Mouse (Mus musculus) cerebellum, adult 18-20 months (tissue): ENCODE measurements at regions not wholly inside any gene's neighbourhood (a gene's known extent, or its start where the extent isn't known, plus 50 kb on each side); places are given as distances from the start of the nearest gene placed in this dataset.

Source experiments
- DNase-seq, 2 experiments: peaks; one replicate each; pipeline ENCODE4 v3.0.0; 2021

GRCm38 (mm10) chr9:35328503-35328902 is 60.8 kb downstream of the Rpusd4 start:
- DNase-seq: no peak

- DNase-seq: peak in 1 of 2 experiments; percentile 35
Measured at GRCm38 (mm10) chr9:35330386-35330785, 62.7 kb downstream of the Rpusd4 start.

- peak; percentile 59 to 62 for DNase-seq
Measured at GRCm38 (mm10) chr9:35331241-35331680, 63.6 kb downstream of the Rpusd4 start.

DNA sequence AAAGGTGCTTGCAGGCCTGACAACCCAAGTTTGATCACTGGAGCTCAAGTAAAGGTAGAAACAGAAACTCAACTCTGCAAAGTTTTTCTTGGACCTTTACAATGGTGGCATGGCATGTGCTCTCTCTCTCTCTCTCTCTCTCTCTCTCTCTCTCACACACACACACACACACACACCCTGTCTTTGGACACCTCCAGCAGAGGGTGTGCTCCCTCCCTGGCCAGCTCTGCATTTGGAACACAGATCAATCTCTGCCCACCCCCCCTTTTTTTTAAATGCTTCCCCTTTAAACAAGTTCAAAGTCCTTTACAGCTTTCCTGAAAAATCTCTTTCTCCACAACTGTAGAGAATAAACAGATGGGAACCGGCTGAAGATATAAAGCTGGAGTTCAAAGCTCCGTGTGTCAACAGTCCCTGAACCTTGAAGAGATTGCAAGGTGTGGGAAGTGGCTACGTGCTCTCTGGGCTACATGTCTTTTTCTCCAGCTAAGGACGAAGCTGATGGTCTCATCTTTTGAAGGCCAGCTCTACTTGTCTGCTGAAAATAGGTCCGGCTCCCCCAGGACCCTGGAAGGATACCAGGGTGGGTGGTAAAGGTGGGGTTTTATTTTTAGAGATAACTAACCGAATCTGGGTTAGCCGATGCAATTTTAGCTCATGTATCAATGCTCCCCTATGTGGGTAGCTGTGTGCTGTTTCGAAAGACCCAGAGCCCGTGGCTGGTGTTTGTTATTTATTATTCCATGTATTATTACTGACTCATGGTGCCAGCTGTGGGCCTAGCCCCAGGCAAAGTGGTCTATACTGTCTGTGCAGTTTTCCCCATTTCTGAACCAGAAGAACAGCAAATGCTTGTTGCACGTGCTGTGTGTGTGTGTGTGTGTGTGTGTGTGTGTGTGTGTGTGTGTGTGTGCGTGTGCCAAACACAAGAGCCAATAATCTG is 65.3 kb downstream of the Rpusd4 start:
- no peak for DNase-seq

GRCm38 (mm10) chr9:35333631-35334005 is 66.0 kb downstream of the Rpusd4 start:
- DNase-seq: no peak

DNA sequence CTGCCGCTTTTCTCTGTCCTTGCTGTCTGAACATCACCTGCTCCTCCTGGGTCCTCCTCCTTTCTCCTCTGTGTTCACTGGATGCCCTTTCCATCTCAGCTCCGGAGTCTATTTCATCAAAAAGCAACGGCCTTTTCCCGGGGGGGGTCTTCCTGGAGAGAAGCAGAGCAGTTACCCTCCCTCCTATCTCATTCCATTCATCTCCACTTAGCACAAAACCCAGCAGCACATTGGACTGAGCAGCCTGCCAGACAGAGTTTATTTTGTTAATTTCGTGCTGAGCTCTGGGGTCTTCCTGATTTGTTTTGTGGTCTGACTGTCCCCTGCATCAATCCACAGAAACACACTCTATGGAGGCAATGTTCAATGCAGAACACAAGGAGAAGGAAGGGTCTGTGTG is 66.9 kb downstream of the Rpusd4 start:
- DNase-seq: no peak

DNA sequence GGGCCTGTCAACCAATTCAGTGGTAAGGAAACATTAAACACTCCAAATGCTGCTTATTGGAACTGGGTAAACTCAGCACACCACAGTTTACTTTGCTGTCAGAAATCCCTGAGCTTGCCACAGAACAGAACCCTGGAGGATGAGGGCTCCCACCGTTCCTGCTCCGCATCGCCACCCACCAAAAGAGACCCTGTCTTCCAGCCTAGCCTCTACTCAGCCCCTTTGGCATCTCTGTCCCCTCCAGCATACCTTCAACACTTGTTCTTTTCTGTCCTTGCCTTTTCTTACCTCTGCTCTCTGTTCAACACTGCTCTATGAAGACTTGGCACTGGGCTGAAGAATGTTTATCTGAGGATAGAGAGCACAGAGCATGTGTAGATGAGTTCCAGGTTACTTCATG is 67.5 kb downstream of the Rpusd4 start:
- peak in 1 of 2 experiments; percentile 50 for DNase-seq

DNA sequence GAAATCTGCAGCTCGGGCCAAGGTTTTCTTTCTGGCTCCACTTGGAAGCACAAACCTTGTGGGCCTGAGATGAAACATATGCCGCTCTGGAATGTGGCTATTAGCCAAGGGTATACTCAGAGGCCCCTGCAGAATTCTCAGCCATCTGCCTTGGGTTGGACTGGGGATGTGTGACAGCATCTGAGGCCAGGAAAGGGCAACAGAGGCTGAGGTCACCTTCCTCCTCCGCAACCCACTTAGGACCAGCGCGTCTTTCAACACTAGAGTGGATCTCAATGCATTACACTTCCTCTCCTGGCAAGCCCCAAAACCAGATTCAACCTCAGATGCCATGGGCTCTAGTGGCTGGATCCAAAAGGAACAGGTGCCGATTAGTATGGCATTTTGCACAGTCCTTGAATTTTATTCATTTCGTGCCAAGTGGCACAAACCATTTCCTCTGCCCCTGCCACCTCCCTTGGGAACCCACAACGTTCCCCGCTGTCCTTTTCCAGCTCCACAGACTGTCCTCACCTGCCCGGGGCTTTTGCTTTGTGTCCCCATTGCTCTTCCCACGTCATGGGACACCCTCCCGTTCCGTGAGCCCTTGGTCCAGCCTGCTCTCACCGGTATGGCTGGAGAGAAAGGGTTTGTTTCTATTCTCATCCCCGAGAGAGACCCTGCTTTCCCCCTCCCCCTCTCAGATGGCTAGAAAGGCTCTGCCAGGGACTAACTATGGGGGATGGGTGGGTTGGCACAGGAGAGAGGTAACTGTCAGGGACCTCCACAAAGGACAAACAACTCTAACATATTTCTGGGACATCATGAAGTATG is 68.4 kb downstream of the Rpusd4 start:
- peak; percentile 89 to 92 for DNase-seq

DNA sequence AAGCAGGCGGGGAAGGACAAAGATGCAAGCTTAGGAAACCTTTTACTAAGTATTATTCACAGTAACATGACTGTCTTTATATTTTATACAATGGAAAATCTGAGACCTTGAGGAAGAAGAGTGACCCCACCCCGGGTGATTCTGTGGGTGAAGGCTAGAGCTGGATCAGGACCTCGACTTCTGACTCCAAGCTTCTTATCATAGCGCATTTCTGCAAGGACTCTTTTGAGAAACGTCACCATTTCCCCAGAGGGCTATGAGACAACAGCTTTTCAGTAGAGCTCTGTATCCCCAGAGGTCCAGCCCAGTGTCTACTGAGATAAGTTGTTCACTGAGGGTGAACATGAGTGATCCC is 69.0 kb downstream of the Rpusd4 start:
- peak in 1 of 2 experiments; percentile 45 for DNase-seq

- no peak for DNase-seq
Measured at GRCm38 (mm10) chr9:35338858-35339257, 71.2 kb downstream of the Rpusd4 start.

- no peak for DNase-seq
Measured at GRCm38 (mm10) chr9:35339492-35340262, 72.0 kb downstream of the Rpusd4 start.

DNA sequence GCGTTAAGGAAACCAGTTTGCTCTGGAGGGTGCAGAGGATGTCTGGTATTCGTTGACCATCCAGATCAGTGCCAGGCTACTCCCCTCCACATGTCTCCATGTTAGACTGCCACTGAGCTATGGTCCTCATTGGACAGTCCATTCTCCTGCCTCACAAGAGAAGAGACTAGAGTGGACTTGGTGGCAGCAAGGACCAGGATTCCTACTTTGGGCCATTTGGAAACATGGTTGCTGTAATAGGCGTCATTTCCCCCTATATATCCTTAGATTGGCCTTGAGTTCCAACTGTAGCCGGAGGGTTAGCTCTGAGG is 72.6 kb downstream of the Rpusd4 start:
- no peak for DNase-seq

DNA sequence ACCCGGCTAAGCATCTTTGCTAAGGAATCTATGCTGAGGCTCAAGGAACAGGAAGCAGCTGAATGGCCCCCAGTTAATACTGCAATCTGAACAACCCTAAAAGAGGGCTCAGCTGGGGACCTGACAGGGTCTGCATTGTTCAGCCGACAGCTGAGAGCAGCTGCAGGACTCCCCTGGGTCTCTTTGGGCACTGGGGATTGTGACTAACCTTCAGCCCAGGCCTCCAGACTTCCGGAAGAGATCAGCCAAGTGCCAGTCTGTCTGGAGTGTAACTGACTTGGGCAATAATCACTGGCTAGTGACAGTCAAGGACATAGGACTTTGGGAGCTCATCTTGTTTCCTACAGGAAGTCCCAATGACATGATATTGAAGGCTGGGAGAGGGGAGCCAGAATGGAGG is 73.1 kb downstream of the Rpusd4 start:
- no peak for DNase-seq

DNA sequence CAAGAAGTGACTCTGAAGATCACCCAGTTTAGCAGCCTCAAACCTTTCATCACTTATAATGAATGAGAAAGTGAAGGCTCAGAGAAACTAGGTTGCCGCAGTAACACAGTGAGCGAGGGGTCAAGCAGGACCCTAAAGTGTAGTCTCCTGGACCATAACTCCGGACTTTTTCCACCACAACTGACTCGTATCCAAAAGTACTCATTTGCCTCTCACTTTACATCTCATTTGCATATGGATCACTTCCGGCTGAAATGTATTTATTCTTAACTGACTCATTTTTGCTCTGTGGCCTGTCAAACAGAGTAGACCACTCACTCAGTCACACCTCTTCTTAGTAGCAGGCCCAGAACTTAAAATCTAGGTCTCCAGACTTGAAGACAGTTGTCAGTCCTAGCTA is 73.7 kb downstream of the Rpusd4 start:
- no peak for DNase-seq

DNA sequence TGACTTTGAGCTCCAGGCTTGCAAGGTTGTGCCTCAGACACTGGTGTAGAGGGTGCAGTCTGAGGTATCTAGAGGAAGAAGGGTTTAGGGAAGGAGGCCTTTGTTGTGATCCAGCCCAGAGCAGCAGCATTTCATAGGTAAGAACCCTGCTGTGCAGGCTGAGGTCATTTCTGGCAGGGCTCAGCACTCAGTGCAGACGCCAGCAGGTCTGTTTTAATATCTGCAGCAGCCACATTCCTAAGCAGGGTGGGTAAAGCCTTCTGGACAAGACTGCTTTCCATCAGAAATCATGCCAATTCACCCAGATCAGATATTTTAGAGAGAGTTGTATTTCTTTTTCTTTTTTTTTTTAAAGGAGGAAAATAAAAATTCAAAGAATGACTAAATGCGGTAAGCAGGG is 74.8 kb downstream of the Rpusd4 start:
- peak; percentile 83 for DNase-seq

- no peak for DNase-seq
Measured at GRCm38 (mm10) chr9:35343336-35343735, 75.7 kb downstream of the Rpusd4 start.

DNA sequence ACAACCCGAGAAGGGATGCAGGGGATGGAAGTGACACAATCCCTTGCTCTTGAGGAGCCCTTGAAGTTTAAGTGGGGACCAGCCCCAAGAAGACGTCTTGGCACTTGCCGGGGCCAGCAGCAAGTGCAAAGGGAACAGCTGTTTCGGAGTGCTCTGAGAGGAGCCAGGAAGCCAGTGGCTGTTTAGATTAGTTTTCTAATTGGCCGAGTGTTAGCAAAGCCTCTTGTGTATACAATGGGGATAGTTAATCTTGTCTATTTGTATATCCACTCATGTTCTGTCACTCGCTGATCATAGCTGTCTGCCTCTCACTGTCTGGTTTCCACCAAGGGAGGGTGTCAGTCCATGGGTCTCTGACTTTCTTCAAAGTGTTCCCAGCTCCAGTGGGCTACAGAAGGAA is 76.6 kb upstream of the Cdon start:
- no peak for DNase-seq

GRCm38 (mm10) chr9:35346378-35346777 is 74.5 kb upstream of the Cdon start:
- DNase-seq: peak in 1 of 2 experiments; percentile 51

GRCm38 (mm10) chr9:35350046-35350552 is 70.8 kb upstream of the Cdon start:
- DNase-seq: no peak

GRCm38 (mm10) chr9:35351576-35351975 is 69.4 kb upstream of the Cdon start:
- DNase-seq: no peak

GRCm38 (mm10) chr9:35354652-35355130 is 66.2 kb upstream of the Cdon start:
- DNase-seq: no peak

- DNase-seq: no peak
Measured at GRCm38 (mm10) chr9:35359699-35360098, 61.2 kb upstream of the Cdon start.
